Mouse (Mus musculus) left cerebral cortex, postnatal 25 days (tissue): ENCODE data around the gene Cntrl. TPM values are rescaled to one million over a fixed set of nuclear protein-coding genes. Genes with fewer than 3 reads are reported as not detected.

Source experiments
- DNase-seq, 2 experiments: peaks; one replicate each; pipeline ENCODE4 v3.0.0; 2022; ENCODE audit warnings: low spot score in 2 of 2, mixed read lengths in 1 of 2
- intact Hi-C: fragments of 180-260 bp; cut with DNase I; formaldehyde crosslinking; loops from one replicate; pipeline ENCODE4 v1.15.1; 2025
- total RNA-seq, 2 experiments: library from RNA; stranded (reverse); gene quantifications; 2 replicates each; pipeline ENCODE4 v1.2.3; 2021

Cntrl gene
- 1 to 10 TPM; 7.1 to 8.6 TPM for total RNA-seq

DNA sequence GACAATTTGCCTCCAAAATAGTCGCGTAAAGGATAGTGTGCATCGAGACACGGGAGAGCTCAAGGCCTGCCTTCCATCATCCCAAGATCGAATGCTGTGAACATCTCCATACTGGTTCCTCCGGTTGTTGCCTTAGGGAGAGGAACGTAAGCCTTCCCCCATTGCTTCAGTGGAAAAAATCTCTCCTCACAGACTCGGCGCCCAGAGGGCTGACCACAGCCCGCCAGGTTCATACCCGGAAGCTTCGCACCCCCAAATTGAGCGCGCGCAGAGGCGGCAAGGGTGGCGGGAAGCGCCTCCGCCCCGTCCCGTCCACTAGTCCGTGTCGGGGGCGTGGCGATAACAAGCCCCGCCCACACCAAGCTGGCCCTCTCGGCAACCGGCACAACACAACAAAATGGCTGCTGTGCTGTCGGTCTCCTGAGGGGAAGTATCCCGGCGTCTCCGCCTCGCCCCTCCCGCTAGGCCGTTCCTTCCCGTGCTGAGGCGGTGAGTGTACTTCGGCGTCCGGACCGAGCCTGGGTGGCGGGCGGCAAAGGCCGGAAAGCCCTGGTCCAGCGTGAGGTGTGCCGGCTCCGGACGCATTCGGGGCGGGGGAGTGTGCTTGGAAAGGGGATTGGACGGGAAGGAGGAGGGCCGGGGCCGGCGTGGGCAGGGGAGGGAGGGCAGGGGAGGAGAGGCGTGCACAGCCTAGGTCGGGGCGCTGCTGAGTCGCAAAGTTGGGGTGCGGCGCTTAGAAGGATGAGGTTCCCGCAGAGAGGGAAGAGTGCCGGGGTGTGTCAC lies at the start of gene Cntrl:
Cntrl (plus strand) TSS at position 352 of the 783 bp plus-strand sequence.
- peak; percentile 93 for DNase-seq
- intact Hi-C loops: loop anchor here (2.0 to 10.0 kb wide), 4 partner anchors 65 to 437 kb away; partner anchors contain the start of gene Fbxw2

DNA sequence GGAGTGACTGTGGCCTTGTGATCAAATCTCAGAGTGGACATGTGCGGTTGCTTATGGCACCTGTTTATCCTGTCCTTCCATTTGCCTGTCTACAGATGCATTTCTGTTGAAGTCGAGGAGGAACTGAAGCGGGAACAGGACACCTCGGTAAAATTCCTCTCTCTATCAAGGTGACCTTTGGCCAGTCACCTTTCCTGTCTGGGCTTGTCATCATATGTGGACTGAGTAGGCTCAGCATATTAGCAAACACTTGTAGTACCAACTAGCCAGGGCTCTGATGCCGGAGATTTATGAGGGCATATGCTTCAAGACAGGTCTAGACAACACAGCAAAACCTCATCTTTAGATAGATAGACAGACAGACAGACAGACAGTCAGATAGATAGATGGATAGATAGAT lies 49.0 kb upstream of the Cntrl start:
- DNase-seq: no peak
- intact Hi-C loops: no loop called here

DNA sequence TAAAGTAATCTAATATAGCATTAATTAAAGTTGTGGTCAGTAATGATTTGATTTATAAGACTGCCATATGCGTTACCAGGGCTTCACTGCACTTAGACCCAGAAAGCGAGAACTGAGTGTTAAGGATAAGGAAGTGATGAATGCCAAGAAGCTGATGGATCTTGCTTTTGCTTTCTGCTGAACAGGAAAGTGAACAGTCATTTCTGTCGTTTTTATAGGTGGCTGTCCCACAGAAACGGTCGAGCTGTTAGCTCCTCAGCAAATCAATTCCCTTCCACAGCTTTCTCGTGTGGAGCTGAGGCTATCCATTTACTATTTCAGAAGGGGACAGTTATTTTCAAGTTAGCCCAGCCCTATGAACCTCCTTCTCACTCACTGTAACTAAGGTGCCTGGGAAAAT lies 48.4 kb upstream of the Cntrl start:
- intact Hi-C loops: no loop called here

DNA sequence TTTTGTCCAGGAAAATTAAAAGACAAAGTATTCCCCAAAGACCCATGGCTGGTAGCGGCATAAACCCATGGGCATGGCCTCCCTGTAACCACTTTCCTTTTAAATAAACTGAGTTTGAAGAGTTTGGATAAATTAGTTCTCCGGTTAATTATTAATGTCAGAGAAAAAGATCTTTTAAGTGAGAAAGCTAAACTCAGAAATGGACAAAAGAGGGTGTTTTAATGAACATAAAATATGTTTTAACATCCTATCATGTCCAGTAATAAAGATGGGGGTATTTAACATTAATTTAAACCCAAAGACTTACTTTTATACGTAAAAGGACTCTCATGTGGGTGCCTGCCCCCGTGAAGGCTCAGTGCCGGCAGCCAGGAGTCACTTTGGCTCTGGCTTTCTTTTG lies 48.0 kb upstream of the Cntrl start, which contains the start of gene Hc:
Hc (minus strand) TSS at position 101 of the 400 bp plus-strand sequence.
- intact Hi-C loops: no loop called here
- DNase-seq: no peak

More for the DNA sequence above, 48.4 kb upstream of the Cntrl start:
- no peak for DNase-seq

DNA sequence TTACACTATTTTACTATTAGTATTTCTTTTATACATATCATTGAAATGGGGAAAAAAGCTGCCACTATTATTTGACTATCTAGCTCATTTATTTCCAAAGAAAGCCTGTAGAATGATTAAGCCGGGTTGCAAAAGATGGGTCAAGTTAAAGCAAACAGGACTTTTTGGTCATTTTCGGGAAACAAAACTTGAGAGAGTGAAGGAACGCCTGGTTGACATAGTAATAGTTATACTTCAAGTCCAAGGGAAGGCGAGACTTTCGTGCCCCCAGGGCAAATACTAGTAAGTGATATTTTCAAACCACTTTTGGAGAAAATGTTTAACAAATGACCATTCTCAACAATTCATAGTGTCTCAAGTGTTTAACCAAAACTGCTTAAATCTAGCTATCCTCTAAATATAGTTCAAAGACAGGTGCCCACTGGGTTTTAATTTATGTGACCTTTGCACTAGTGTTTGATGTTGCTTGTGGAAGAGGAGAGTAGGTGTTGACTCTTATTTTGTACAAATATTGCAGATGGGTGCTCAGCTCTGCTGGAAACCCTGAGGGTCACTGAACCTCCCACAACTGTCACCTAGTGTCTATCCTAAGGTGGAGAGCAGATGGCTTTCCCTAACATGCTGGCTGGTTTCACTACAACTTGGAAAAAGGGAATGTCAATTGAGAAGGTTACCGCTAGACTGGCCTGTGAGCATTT lies 45.8 kb upstream of the Cntrl start:
- intact Hi-C loops: no loop called here

DNA sequence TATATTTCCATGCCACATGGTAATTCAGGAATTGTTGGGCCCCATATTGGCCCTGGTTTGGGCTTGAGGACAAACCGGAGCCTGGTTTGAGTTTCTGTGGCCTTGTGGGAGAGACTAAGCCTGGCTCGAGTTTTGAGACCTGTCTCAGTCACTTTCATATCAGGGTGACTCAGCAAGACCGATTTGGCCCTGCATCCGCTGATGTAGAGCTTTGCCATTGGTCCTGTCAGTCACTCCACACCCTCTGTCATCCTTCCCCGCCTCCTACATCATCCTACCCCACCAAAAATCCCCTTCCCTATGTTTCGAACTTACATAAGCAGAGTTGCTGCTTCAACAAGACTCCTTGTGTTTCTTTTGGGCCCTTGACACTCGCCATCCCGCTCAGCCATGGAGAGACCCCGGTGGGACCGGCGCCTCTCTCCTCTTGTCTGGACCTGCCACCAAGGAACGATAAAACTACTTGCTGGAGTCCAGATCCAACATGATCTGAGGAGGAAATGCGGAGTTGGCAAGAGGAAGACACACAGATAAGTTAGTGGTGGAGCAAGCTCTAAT lies 42.7 kb upstream of the Cntrl start:
- no peak for DNase-seq
- intact Hi-C loops: no loop called here

More for the DNA sequence above, 45.8 kb upstream of the Cntrl start:
- DNase-seq: no peak

DNA sequence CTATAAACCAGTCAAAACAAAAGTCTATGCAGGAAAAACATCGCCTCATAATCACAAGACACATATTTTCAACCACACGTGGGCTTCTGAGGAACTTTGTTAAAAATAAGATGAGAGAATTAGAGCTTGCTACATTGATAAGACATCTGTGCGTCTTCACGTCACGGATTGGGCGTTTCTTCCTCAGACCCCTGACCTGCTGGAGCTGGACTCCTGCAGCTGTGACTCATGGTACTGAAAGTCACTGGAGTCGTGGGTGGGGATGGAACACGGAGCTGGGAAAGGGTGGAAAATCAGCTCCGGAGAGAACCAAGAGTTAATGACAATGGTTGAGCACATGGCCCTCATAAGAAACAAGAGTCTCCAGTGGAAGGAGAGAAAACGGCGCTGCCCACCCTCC lies 42.2 kb upstream of the Cntrl start:
- intact Hi-C loops: no loop called here

DNA sequence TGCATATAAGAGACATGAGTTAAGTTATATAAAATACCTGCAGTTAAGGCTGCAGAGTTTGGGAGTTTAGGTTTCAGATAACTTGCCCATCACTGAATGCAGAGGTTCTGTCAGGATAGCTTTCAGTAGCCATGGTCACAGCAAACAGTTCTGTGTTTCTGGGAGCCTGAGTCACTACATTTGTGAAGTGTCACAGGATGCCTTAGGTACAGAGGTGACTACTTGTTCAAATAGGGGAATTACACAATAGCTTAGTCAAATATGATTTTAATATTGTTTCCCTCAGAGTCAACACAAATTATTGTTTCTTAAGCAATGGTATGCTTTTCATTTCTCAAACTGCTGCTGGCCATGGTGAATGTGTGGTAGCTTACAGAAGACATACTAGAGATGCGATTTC lies 40.2 kb upstream of the Cntrl start:
- intact Hi-C loops: no loop called here
- no peak for DNase-seq

More for the DNA sequence above, 42.2 kb upstream of the Cntrl start:
- DNase-seq: no peak

DNA sequence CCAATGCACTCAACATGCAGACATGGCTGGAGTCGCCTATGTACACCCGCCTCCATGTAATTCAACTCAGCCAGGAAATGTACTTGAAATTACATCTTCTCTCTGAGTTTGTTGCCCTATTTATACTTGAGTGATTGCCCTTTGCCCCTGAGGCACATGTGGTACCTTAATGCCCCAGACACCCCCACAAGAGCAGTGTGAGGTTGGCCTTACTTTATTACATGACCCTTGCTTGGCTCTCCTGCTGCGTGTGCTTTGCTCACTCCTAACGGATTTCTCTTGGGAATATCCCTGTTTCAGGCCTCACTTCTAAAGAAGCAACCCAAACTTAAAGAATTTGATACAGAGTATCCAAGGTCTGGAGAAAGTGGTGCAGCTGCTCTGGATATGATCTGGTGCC lies 39.0 kb upstream of the Cntrl start:
- no peak for DNase-seq
- intact Hi-C loops: no loop called here

DNA sequence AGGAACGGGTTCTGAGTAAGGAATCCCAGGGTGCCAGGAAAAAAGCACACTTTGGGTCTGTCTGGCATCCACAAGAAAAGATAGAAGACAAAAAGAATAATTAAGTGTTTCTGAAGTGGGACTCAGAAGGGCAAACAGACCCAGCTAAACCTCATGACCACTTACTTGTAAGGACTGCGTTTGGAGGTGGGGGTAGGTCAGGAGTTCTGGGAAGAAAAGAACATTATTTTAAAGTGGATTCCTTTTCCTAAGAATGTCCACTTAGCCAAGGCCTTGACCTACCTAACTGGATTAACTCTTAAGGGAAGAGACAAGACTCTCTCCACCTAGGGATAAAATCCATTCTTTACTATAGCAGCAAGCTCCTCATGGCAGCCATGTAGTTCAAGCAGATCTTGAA lies 36.7 kb upstream of the Cntrl start:
- DNase-seq: no peak
- intact Hi-C loops: no loop called here

DNA sequence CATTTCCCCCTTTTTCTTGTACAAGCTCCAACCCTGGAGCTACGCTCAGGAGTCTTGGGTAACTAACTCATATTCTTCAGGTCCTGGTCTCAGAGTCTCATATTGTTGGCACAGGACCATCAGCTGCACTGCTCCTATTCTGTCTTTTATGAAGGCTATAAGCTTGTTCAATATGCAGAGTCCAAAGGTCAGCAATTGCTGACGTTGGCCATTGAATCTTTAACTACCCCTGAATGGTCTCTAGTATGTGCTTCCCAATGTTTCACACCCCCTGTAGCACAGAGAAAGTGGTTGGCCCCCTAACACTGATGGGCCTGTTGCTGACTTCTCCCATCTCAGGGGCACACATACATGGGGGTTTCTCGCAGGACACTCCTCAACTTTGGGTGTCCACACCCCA lies 35.0 kb upstream of the Cntrl start:
- intact Hi-C loops: no loop called here
- no peak for DNase-seq

DNA sequence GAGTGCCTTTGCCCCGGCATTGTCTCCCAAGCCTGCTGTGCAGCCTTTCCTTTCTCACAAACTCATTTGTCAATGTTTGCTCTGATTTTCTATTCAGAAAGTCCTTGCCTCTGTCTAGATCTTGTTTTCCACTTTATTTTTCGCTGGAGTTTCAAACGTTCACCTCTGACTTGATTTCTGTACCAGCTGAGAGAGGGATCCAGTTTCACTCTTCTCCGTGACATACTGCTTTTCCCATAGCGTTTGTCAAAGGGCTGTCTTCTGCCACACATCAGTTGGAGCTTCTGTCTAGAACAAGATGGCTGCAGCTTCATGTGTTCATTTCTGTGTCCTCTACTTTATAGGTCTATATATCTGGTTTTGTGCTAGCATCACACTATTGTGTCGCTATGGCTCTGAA lies 30.1 kb upstream of the Cntrl start:
- no peak for DNase-seq
- intact Hi-C loops: no loop called here

DNA sequence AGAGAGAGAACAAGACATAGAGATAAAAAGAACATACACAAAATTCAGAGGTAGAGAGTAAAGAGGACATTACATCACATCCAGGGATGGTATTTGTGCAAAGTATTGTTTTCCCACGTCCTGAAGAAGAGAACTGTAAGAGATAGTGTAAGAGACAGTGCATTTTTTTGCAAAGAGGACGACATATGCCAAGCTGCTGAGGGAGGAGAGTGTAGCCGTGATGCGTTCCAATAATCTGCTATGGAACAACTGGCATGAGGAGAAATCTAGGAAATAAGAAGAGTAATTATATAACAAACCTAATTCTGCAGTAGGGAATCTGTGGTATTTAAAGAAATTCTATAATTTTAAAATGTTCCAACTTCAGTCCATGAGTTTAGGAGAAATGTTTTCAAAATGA lies 21.9 kb upstream of the Cntrl start:
- intact Hi-C loops: no loop called here
- peak; percentile 6 to 48 for DNase-seq

DNA sequence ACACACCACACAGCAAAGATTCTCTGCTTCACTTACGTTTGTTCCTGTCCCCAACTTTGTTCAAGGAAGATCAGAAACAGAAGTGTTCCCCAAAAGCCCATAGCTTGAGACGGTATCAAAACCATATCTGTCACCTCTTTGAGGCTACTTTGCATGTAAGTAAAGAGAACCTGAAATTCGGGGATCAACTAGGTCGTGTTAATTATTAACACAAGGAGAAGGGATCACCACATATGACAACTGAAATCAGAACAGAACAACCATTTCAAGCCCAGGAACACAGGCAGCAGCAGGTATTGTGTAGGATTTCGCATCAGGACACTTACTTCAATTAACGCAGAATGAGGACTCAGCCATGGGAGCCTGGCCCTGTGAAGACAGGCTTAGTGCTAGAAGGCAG lies 8.8 kb upstream of the Cntrl start:
- no peak for DNase-seq
- intact Hi-C loops: loop anchor here (10.0 kb wide), 1 partner anchor 276 kb away; the partner anchor contains the start of gene Fbxw2

DNA sequence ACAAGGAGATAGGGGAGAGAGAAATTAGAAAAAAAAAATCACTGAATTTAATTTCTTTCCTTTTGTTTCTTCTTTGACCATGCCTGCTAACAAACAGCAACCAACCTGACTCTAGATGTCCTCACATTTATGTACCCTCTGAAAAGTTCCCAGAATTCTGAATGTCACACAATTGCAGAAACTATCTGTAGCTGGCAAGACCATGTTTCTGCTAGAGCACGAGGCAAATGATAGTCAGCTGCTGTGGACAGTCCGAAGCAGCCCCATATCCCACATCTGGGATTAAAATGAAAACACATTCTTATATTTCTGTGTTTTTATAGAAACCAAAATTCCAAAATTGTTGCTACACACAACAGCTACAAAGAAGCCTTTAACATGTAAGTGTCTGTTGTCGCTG lies 7.8 kb upstream of the Cntrl start, which contains the start of gene AI182371:
AI182371 (minus strand) TSS at position 101 of the 400 bp plus-strand sequence.
- intact Hi-C loops: loop anchor here (10.0 kb wide), 1 partner anchor 277 kb away; the partner anchor contains the start of gene Fbxw2
- DNase-seq: no peak

DNA sequence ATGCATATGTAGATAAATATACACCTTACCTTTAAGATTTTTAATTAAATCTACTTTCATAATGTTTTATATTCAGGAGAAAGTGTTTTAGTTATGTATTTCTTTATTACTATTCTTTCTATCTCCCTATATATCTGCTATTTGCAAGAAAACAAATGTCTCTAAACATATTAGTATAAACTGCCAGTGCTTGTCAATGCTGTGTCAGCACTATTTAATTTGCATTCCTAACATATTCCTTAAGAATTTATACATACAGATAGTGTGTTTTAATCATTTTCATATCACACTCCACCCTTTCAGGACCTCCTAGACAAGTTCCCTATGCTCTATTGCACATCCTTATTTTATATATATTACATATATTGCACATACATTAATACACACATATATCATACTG lies 6.5 kb upstream of the Cntrl start:
- no peak for DNase-seq
- intact Hi-C loops: loop anchor here (10.0 kb wide), 1 partner anchor 278 kb away; the partner anchor contains the start of gene Fbxw2

DNA sequence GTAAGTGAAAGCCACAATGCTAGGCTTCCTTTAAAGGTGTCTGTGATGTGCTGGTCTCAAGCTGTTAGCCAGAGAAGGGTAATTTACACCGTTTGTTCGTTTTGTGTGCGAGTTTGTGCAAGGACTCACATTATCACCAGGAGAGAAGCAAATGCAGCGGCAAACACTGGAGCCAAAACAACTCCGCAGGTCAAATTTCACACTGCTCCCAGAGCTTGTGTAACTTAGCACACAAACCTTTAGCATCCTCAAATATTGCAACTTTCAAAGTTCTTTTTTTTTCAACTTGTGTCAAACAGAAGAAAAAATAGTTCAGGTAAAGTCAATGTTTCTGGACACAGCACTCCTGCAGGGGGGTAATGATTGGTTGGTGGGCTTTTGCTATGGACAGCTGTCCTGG lies 5.7 kb upstream of the Cntrl start:
- intact Hi-C loops: loop anchor here (10.0 kb wide), 1 partner anchor 279 kb away; the partner anchor contains the start of gene Fbxw2
- DNase-seq: no peak

DNA sequence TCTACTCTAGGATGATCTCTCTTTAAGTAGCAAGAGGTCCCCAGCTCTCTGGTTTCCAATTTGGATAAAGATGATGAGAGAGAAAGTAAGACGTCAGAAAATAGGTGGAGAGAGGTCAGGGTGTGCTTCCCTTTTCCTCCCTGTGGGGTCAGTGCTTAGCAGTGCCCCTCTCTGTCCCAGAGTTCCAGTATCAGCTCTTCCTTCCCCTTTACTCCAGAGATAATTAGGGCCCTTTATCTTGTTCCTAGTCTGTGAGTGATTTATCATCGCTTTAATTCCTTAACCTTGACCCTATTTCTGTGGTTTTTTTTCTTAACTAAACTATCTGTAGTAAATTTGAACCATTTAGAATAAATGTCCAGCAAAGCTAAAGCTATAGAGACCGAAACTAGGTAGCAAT lies 4.4 kb upstream of the Cntrl start:
- no peak for DNase-seq
- intact Hi-C loops: loop anchor here (5.0 to 10.0 kb wide), 2 partner anchors 280 to 433 kb away; partner anchors contain the start of gene Fbxw2

DNA sequence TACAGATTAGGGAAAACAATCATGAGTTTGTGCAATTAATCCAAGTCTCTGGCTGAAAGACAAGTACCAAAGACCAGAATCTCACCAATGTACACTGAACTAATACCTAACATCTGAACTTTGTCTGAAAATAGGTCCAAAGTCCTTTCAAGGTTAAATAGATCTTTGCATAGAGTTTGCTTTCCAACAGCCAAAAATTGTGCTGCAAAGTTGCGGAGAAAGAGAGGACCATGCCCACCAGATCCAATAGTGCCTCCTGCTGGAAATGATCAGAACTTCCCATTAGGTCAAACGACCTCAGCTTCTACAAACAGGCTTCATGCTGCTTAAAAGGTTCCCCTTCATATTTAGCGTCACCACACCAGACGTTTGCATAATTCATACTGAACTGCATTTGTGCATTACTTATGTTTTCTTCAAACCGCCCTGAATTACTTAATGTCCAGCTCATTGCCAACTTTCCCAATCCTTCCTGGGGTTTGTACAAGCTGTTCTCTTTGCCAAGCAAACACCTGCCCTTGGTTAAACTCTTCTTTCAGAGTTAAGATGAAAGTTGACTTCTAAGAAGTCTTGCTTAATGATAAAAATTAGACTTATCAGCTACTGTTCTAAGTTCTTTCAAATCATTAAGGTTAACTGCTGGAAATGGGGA lies 1.2 kb upstream of the Cntrl start:
- DNase-seq: no peak
- intact Hi-C loops: loop anchor here (2.0 to 10.0 kb wide), 4 partner anchors 63 to 436 kb away; partner anchors contain the start of gene Fbxw2

DNA sequence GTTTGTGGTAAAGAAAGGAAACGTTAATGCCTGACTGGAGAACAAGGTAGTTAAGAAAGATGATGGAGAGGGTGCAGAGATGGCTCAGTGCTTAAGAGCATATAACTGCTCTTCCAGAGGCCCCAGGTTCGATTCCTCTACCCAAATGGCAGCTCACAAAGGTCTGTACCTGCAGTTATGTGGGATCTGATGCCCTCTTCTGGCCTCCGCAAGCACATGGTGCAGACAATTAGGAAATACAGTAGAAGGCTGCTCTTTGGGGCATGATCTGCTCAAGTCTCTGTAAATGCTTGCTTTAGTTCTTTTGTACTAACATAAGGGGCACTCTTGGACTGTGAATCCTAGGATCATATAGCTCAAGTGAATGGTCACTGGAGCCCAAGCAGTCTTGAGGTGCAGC lies 580 bp upstream of the Cntrl start:
- peak; percentile 30 to 73 for DNase-seq
- intact Hi-C loops: loop anchor here (2.0 to 10.0 kb wide), 4 partner anchors 64 to 436 kb away; partner anchors contain the start of gene Fbxw2
